Mouse (Mus musculus): ENCODE data around the gene Trim40. TPM values are rescaled to one million over a fixed set of nuclear protein-coding genes. Genes with fewer than 3 reads are reported as not detected.

The Trim40 gene
- polyA plus RNA-seq, 1 experiment from 2014 or later: not detected

Other genes with a start within 250 kb of the Trim40 start
- gene H2-M9, start 247.5 kb downstream of the Trim40 start, polyA plus RNA-seq (2014; fragmentation: Nextera tagmentation; extraction: Ambion mirVana): not detected in 2 replicates
- not detected in 2 replicates for gene H2-M1, start 217.9 kb downstream of the Trim40 start, polyA plus RNA-seq (2014; fragmentation: Nextera tagmentation; extraction: Ambion mirVana)
- not detected in 2 replicates for gene H2-M10.5, start 117.2 kb downstream of the Trim40 start, polyA plus RNA-seq (2014; fragmentation: Nextera tagmentation; extraction: Ambion mirVana)
- gene H2-M10.6, start 78.0 kb downstream of the Trim40 start, polyA plus RNA-seq (2014; fragmentation: Nextera tagmentation; extraction: Ambion mirVana): not detected in 2 replicates
- 33.7 and 37.5 TPM in 2 replicates for gene Trim26, start 53.0 kb downstream of the Trim40 start, polyA plus RNA-seq (2014; fragmentation: Nextera tagmentation; extraction: Ambion mirVana)
- 0.42 and 0.66 TPM in 2 replicates for gene Trim15, start 22.9 kb downstream of the Trim40 start, polyA plus RNA-seq (2014; fragmentation: Nextera tagmentation; extraction: Ambion mirVana)
- gene Trim10, start 20.5 kb downstream of the Trim40 start, polyA plus RNA-seq (2014; fragmentation: Nextera tagmentation; extraction: Ambion mirVana): 5.7 and 7.5 TPM in 2 replicates
- gene Trim31, start 8.0 kb upstream of the Trim40 start, polyA plus RNA-seq (2014; fragmentation: Nextera tagmentation; extraction: Ambion mirVana): not detected in 2 replicates
- 0.93 and 1.1 TPM in 2 replicates for gene Rnf39, start 52.8 kb upstream of the Trim40 start, polyA plus RNA-seq (2014; fragmentation: Nextera tagmentation; extraction: Ambion mirVana)
- 151 and 162 TPM in 2 replicates for gene Ppp1r11, start 61.6 kb upstream of the Trim40 start, polyA plus RNA-seq (2014; fragmentation: Nextera tagmentation; extraction: Ambion mirVana)
- 84.7 and 90.2 TPM in 2 replicates for gene Znrd1, start 68.4 kb upstream of the Trim40 start, polyA plus RNA-seq (2014; fragmentation: Nextera tagmentation; extraction: Ambion mirVana)
- gene Znrd1as, start 68.5 kb upstream of the Trim40 start, polyA plus RNA-seq (2014; fragmentation: Nextera tagmentation; extraction: Ambion mirVana): 7.8 and 8.1 TPM in 2 replicates
- gene 2410137M14Rik, start 91.1 kb upstream of the Trim40 start, polyA plus RNA-seq (2014; fragmentation: Nextera tagmentation; extraction: Ambion mirVana): not detected in 2 replicates
- gene H2-M5, start 99.4 kb upstream of the Trim40 start, polyA plus RNA-seq (2014; fragmentation: Nextera tagmentation; extraction: Ambion mirVana): 0.59 and 1.1 TPM in 2 replicates
- gene Zfp57, start 111.0 kb upstream of the Trim40 start, polyA plus RNA-seq (2014; fragmentation: Nextera tagmentation; extraction: Ambion mirVana): 128 and 135 TPM in 2 replicates
- 0.23 and 0.40 TPM in 2 replicates for gene Mog, start 133.3 kb upstream of the Trim40 start, polyA plus RNA-seq (2014; fragmentation: Nextera tagmentation; extraction: Ambion mirVana)
- gene Gabbr1, start 155.8 kb upstream of the Trim40 start, polyA plus RNA-seq (2014; fragmentation: Nextera tagmentation; extraction: Ambion mirVana): 21.3 and 22.7 TPM in 2 replicates
- gene Olfr90, start 198.4 kb upstream of the Trim40 start, polyA plus RNA-seq (2014; fragmentation: Nextera tagmentation; extraction: Ambion mirVana): not detected in 2 replicates
- not detected in 2 replicates for gene Olfr91, start 208.2 kb upstream of the Trim40 start, polyA plus RNA-seq (2014; fragmentation: Nextera tagmentation; extraction: Ambion mirVana)
- not detected in 2 replicates for gene Olfr92, start 230.0 kb upstream of the Trim40 start, polyA plus RNA-seq (2014; fragmentation: Nextera tagmentation; extraction: Ambion mirVana)